Mouse (Mus musculus) right cerebral cortex, postnatal 10 days (tissue): ENCODE results near the gene Rrad.
A peak's percentile ranks its signal among the peaks of the same experiment; 100 is the strongest.
"Not testable (repeated sequence)": the region's sequence is repeated elsewhere in the genome, so short reads cannot be mapped to it uniquely, and the experiment has no call there.

ENCODE experiments used
- DNase-seq, 2 experiments: peaks; one replicate each; pipeline ENCODE4 v3.0.0; 2021; ENCODE audit warnings: low spot score in 2 of 2

Gene Rrad

GRCm38 (mm10) chr8:104630981-104631663, at the start of gene Rrad:
Rrad (minus strand) TSS chr8:104631327.
- peak; percentile 40 to 53 for DNase-seq

- DNase-seq, result no peak
These were observed 24.5 kb upstream of the Rrad start for GRCm38 (mm10) chr8:104655614-104656013.

- DNase-seq, result peak; percentile 84
These were observed 23.9 kb upstream of the Rrad start for GRCm38 (mm10) chr8:104654984-104655383.

- DNase-seq, result not testable (repeated sequence)
These were observed 13.1 kb upstream of the Rrad start for GRCm38 (mm10) chr8:104644187-104644586.

GRCm38 (mm10) chr8:104642324-104642654, 11.2 kb upstream of the Rrad start:
- DNase-seq, result peak in 1 of 2 experiments; percentile 22

GRCm38 (mm10) chr8:104641426-104642323, 10.5 kb upstream of the Rrad start, which contains the start of gene Ciao2b:
Ciao2b (minus strand) TSS chr8:104641965.
- DNase-seq, result peak; percentile 93 to 94

GRCm38 (mm10) chr8:104640831-104641370, 9.8 kb upstream of the Rrad start:
- DNase-seq, result peak in 1 of 2 experiments; percentile 24

- peak in 1 of 2 experiments; percentile 18 for DNase-seq
These were observed 9.1 kb upstream of the Rrad start for GRCm38 (mm10) chr8:104640241-104640640.

GRCm38 (mm10) chr8:104638010-104638409, 6.9 kb upstream of the Rrad start:
- DNase-seq, result peak in 1 of 2 experiments; percentile 11

- DNase-seq, result peak in 1 of 2 experiments; percentile 17
These were observed 4.0 kb upstream of the Rrad start for GRCm38 (mm10) chr8:104635004-104635710.

- DNase-seq, result peak; percentile 16 to 22
These were observed 2.1 kb upstream of the Rrad start for GRCm38 (mm10) chr8:104633156-104633744.

- peak; percentile 56 to 85 for DNase-seq
These were observed 1.4 kb upstream of the Rrad start for GRCm38 (mm10) chr8:104632486-104632885.

GRCm38 (mm10) chr8:104631975-104632374, 848 bp upstream of the Rrad start:
- DNase-seq, result peak; percentile 25 to 28

GRCm38 (mm10) chr8:104630574-104630973, 553 bp downstream of the Rrad start:
- DNase-seq, result peak; percentile 32 to 36

GRCm38 (mm10) chr8:104630111-104630479, 1.0 kb downstream of the Rrad start:
- peak in 1 of 2 experiments; percentile 18 for DNase-seq

- DNase-seq, result peak; percentile 21 to 35
These were observed 1.6 kb downstream of the Rrad start for GRCm38 (mm10) chr8:104629306-104630110.

GRCm38 (mm10) chr8:104628402-104628801, 2.7 kb downstream of the Rrad start:
- peak in 1 of 2 experiments; percentile 19 for DNase-seq

GRCm38 (mm10) chr8:104627065-104627740, 3.9 kb downstream of the Rrad start:
- peak in 1 of 2 experiments; percentile 12 for DNase-seq

- no peak for DNase-seq
These were observed 7.0 kb downstream of the Rrad start, which contains the start of gene Cdh16 for GRCm38 (mm10) chr8:104624161-104624560. Cdh16 (minus strand) TSS chr8:104624396.

- DNase-seq, result no peak
These were observed 10.4 kb downstream of the Rrad start for GRCm38 (mm10) chr8:104620765-104621164.
